Mouse (Mus musculus): Measurements from ENCODE around the gene Agrp. TPM values are rescaled to one million over a fixed set of nuclear protein-coding genes. Genes with fewer than 3 reads are reported as not detected.

The Agrp gene
- polyA plus RNA-seq, 1 experiment from 2014 or later = 0.23 TPM

DNA sequence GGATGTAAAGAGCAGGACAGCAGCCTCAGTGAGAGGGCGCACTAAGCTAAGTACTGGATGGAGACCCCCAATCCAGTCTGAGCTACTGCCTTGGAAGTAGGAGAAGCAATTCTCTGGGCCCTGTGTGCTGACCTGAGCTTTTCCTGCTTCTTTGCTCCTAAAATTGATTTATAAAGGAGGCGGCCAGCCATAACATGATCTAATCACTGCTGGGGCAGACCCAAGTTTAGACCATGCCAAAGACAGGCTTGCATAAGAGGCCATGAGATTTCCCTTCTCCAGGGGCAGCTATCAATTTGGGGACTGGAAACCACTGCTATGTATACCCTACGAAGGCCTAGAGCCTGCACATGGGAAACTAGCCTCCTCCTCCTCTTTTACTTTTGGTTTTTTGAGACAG is 107.9 kb downstream of the Agrp start:
- ATAC-seq (ENCODE audit: extremely low read depth, insufficient number of reproducible peaks, low FRiP score, low TSS enrichment) = no peak
- Histone ChIP-seq H3K9me3 (no peaks in the 10 kb centered on the region), H3K27me3 (replicated peaks) (no peaks in the 10 kb centered on the region), H3K9ac (no peak overlapping the region), H3K36me3 (peaks cover 53% of the 10 kb centered on the region), H3K4me2 (no peak overlapping the region), H3K4me3 (no peak overlapping the region), H3K4me1 (peaks cover 26% of the 10 kb centered on the region), H3K27ac (replicated peaks) (no peak overlapping the region)
- 90% methylated on average over 3 of the region's 3 CpGs for WGBS

GRCm38 (mm10) chr8:105528206-105528605 is 109.0 kb downstream of the Agrp start:
- Histone ChIP-seq H3K36me3 (peaks cover 62% of the 10 kb centered on the region), H3K4me2 (no peak overlapping the region), H3K9me3 (no peaks in the 10 kb centered on the region), H3K27ac (replicated peaks) (no peak overlapping the region), H3K4me3 (no peak overlapping the region), H3K4me1 (peaks cover 16% of the 10 kb centered on the region), H3K9ac (no peak overlapping the region), H3K27me3 (replicated peaks) (no peaks in the 10 kb centered on the region)
- 89% methylated on average over 1 of the region's 1 CpGs for WGBS
- no peak for ATAC-seq (ENCODE audit: extremely low read depth, insufficient number of reproducible peaks, low FRiP score, low TSS enrichment)

DNA sequence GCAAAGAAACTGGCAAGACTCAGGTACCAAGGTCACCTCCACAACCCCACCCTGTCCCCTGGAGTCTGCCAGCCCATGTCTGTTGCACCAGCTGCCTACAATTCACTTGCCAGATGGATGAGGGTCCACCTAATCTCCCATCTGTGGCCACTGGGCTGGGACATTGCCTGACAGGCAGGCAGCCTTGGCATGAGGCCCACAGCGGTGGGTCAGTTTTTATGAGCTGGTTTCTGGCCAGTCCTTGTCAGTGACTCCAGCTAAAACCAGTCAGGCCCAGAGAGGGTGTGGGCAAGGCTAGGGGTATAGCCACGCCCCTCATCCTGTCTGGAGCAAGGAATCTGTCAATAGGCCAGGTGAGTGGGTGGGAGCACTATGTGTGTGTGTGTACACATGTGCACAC is 110.1 kb downstream of the Agrp start:
- peaks cover 72% of the 10 kb centered on the region for H3K36me3 ChIP-seq

GRCm38 (mm10) chr8:105522890-105523289 is 114.3 kb downstream of the Agrp start:
- no peaks in the 10 kb centered on the region for H3K9me3 ChIP-seq
- no peak overlapping the region for H3K4me2 ChIP-seq
- 74% methylated on average over 9 of the region's 9 CpGs for WGBS
- H3K27ac ChIP-seq (replicated peaks) = no peak overlapping the region
- peaks cover 49% of the 10 kb centered on the region for H3K36me3 ChIP-seq
- H3K9ac ChIP-seq = no peak overlapping the region
- H3K4me3 ChIP-seq = no peak overlapping the region
- ATAC-seq (ENCODE audit: extremely low read depth, insufficient number of reproducible peaks, low FRiP score, low TSS enrichment) = no peak
- peaks cover 26% of the 10 kb centered on the region for H3K27me3 ChIP-seq (replicated peaks)
- peaks cover 30% of the 10 kb centered on the region for H3K4me1 ChIP-seq

More for the DNA sequence above, 110.1 kb downstream of the Agrp start:
- Histone ChIP-seq H3K27ac (replicated peaks) (no peak overlapping the region), H3K27me3 (replicated peaks) (no peaks in the 10 kb centered on the region), H3K9ac (no peak overlapping the region), H3K4me2 (no peak overlapping the region), H3K9me3 (no peaks in the 10 kb centered on the region), H3K4me1 (0 out of 2 replicates have a peak, but pooled peaks cover 6% of the 10 kb centered on the region), H3K4me3 (no peak overlapping the region)
- WGBS = 76% methylated on average over 2 of the region's 2 CpGs
- ATAC-seq (ENCODE audit: extremely low read depth, insufficient number of reproducible peaks, low FRiP score, low TSS enrichment) = no peak

GRCm38 (mm10) chr8:105521995-105522769 is 115.0 kb downstream of the Agrp start:
- Histone ChIP-seq H3K4me3 (no peak overlapping the region), H3K27ac (replicated peaks) (no peak overlapping the region), H3K4me1 (peaks cover 34% of the 10 kb centered on the region), H3K9ac (no peak overlapping the region), H3K27me3 (replicated peaks) (peaks cover 33% of the 10 kb centered on the region), H3K4me2 (no peak overlapping the region), H3K9me3 (no peaks in the 10 kb centered on the region), H3K36me3 (peaks cover 44% of the 10 kb centered on the region)
- 71% methylated on average over 21 of the region's 21 CpGs for WGBS
- no peak for ATAC-seq (ENCODE audit: extremely low read depth, insufficient number of reproducible peaks, low FRiP score, low TSS enrichment)

DNA sequence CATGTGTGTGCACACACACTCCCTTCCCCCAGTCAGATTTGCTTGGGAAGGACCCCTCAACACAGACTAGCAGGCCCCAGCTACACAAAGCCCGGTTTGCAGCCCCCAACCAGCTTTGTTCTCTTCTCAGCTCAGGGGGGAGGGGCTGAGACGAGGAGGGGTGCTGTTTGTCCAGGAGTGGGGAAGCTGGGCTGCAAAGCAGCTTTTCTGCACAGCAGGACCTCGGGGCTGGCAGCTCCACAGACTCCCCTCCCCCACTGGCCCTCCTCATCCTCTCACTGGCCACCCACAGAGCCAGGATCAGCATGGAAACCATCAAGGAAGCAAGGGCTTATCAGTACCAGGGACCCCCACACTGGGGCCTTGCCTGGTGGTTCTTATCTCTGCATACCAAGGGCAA is 116.1 kb downstream of the Agrp start:
- ATAC-seq (ENCODE audit: extremely low read depth, insufficient number of reproducible peaks, low FRiP score, low TSS enrichment) = no peak
- Histone ChIP-seq H3K27me3 (replicated peaks) (peaks cover 44% of the 10 kb centered on the region), H3K36me3 (peaks cover 39% of the 10 kb centered on the region), H3K9ac (no peak overlapping the region), H3K4me3 (no peak overlapping the region), H3K4me1 (peaks cover 42% of the 10 kb centered on the region), H3K9me3 (no peaks in the 10 kb centered on the region), H3K27ac (replicated peaks) (no peak overlapping the region), H3K4me2 (no peak overlapping the region)
- WGBS = 6% methylated on average over 3 of the region's 3 CpGs

- Histone ChIP-seq H3K4me1 (peaks cover 43% of the 10 kb centered on the region), H3K9ac (no peak overlapping the region), H3K27me3 (replicated peaks) (peaks cover 45% of the 10 kb centered on the region), H3K4me2 (no peak overlapping the region), H3K27ac (replicated peaks) (no peak overlapping the region), H3K9me3 (no peaks in the 10 kb centered on the region), H3K36me3 (peaks cover 35% of the 10 kb centered on the region), H3K4me3 (no peak overlapping the region)
- no peak for ATAC-seq (ENCODE audit: extremely low read depth, insufficient number of reproducible peaks, low FRiP score, low TSS enrichment)
- WGBS = 42% methylated on average over 5 of the region's 5 CpGs
These were observed 116.7 kb downstream of the Agrp start for GRCm38 (mm10) chr8:105520521-105520920.

DNA sequence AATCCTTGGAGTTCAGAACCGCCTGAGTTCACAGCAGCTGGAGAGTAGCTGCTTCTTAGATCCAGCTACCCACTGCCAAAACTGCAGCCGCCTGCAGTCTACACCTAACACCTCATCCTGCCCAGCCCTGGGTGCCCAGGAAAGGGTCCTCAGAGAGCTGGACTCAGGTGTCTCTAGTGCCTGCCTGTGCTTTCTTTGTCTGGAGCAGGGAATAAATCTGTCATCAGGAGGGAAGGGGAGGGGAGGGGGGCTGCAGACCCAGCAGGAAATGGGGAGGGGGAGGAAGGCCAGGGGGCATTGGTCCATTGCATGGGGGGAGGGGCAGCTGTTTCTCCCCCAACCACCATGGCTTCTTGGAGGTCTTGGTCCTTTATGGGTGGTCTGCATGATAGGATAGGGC is 117.6 kb downstream of the Agrp start:
- Histone ChIP-seq H3K9me3 (no peaks in the 10 kb centered on the region), H3K4me2 (peak overlapping the region; percentile 98), H3K27ac (replicated peaks) (no peak overlapping the region), H3K27me3 (replicated peaks) (peaks cover 52% of the 10 kb centered on the region), H3K36me3 (peaks cover 26% of the 10 kb centered on the region), H3K4me1 (peaks cover 46% of the 10 kb centered on the region), H3K9ac (0 out of 2 replicates have a peak overlapping the region, but pooled peaks have one; percentile 28), H3K4me3 (peak overlapping the region; percentile 62)
- ATAC-seq (ENCODE audit: extremely low read depth, insufficient number of reproducible peaks, low FRiP score, low TSS enrichment) = no peak
- 5% methylated on average over 2 of the region's 2 CpGs for WGBS

DNA sequence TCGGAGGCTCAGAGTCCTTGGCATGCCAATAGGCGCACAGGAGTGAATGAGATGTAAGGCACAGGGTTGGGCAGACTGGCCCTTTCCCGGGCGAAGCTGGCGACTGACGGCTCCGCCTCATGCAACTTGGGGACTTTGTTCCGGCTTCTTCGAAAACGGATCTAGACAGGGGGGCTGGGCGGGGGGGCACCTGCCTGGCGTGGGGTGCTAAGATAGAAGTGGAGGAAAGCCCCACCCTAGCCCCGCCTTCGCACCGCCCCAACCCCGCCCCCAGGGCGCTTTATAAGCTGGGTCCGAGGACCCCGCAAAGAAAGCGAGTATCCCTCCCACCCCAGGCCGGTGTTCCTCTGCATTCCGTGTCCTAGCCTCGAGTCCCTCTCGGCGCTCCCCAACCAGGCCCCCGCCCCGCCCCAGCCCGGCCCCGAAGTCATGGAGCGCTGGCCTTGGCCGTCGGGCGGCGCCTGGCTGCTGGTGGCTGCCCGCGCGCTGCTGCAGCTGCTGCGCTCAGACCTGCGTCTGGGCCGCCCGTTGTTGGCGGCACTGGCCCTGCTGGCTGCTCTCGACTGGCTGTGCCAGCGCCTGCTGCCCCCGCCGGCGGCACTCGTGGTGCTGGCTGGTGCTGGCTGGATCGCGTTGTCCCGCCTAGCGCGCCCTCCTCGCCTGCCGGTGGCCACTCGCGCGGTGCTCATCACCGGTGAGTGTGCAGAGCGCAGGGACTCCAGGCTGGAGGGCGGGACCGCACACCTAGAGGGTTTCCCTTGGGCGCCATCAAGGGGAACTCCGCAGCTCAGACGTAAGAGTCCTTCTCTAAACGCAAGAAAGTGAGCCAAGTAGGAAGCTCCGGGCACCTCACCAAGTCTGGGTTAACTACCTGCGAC is 118.5 kb downstream of the Agrp start, which contains the start of gene Hsd11b2:
Gene Hsd11b2 (plus strand): TSS at position 320 of the 878 bp plus-strand sequence.
- ATAC-seq (ENCODE audit: extremely low read depth, insufficient number of reproducible peaks, low FRiP score, low TSS enrichment) = no peak
- peaks cover 17% of the 10 kb centered on the region for H3K36me3 ChIP-seq

DNA sequence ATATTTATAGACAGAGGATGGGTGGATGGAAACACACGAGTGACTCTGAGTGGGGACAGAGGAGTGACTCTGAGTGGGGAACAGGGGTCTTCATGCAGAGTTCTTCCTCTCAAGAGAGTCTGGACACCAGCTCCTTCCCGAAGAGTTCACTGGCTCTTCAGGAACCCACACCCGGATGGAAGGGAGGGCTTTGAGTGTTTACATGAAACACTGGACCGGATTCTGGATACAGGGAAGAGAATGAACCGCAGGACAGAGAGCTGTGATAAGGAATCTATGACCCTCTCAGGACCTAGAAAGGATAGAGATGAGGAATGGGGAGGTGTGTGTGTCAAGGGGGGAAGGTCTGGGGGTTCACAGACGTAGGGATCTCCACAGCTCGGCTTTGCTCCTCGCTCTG is 119.8 kb downstream of the Agrp start:
- ATAC-seq (ENCODE audit: extremely low read depth, insufficient number of reproducible peaks, low FRiP score, low TSS enrichment) = no peak
- no peak overlapping the region for H3K9ac ChIP-seq
- H3K27me3 ChIP-seq (replicated peaks) = peaks cover 52% of the 10 kb centered on the region
- peaks cover 5% of the 10 kb centered on the region for H3K36me3 ChIP-seq
- H3K9me3 ChIP-seq = no peaks in the 10 kb centered on the region
- 30% methylated on average over 8 of the region's 8 CpGs for WGBS
- H3K27ac ChIP-seq (replicated peaks) = no peak overlapping the region
- H3K4me2 ChIP-seq = no peak overlapping the region
- H3K4me3 ChIP-seq = no peak overlapping the region
- H3K4me1 ChIP-seq = peaks cover 48% of the 10 kb centered on the region

More for the DNA sequence above, 118.5 kb downstream of the Agrp start, which contains the start of gene Hsd11b2:
- Histone ChIP-seq H3K4me3 (peak within 1 kb of the TSS; percentile 62), H3K9ac (peak within 1 kb of the TSS; percentile 81), H3K4me2 (peak within 1 kb of the TSS; percentile 98), H3K27ac (replicated peaks) (no peak within 1 kb of the TSS), H3K27me3 (replicated peaks) (peaks cover 52% of the 10 kb centered on the region), H3K4me1 (peaks cover 48% of the 10 kb centered on the region), H3K9me3 (no peaks in the 10 kb centered on the region)
- WGBS = under 1% methylated on average over 68 of the region's 68 CpGs

Measured in heart, embryonic 13.5 days (tissue).